Mouse (Mus musculus): ENCODE data around the gene Ap1s1. TPM values are rescaled to one million over a fixed set of nuclear protein-coding genes. Genes with fewer than 3 reads are reported as not detected.
A peak's percentile ranks its signal among the peaks of the same experiment; 100 is the strongest.

The Ap1s1 gene
- 191 and 206 TPM in 2 replicates for polyA plus RNA-seq (2015; fragmentation: Nextera tagmentation; extraction: Ambion mirVana)

DNA sequence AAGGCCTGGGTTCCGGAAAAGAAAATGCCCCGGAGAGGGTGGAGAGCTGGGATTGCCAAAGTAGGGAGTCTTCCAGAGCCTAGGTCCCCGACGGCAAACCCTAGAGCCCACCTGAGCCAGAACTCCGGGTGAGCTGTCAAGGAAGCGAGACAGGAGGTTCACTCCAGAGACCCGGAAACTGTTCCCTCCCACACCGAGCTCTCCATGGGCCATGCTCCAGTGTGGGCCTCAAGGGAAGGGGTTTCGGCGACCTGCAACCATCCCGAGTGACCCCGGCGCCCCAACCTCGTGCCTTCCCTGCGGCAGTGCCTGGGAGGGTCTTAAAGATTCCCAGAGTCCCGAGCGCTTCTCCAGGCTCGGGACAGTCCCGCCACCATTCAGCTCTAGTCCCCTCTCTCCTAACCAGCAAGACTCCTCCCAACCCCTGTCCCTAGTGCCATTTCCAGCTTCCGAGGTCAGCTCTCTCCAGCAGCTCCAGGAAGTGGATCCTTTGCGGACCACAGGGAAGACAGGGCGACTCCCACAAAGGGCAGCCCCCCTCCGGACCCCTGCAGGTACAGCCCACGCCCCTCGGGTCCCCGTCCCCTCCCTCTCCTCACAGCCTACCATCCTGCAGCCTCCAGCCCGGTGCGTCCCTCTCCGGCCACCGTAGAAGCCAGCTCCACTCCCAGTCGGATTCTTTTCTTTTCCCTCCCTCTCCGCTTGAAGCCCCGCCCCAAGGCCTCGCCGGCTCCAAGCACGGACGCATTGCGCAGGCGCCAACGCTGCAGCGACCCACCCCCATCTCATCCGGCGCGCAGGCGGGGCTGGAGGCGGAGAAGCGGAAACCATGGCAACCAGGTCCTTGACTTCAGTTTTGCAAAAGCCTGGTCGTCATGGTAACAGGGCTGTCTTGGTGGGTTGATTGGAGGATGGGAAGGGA is at the start of gene Ap1s1:
Ap1s1 (minus strand) TSS at position 734 of the 922 bp plus-strand sequence.
- Histone ChIP-seq H3K4me2 (ENCODE audit: low read depth, low read length) (peak within 1 kb of the TSS; percentile 81), H3K9ac (ENCODE audit: low read length) (peak within 1 kb of the TSS; percentile 86), H3K27ac (ENCODE audit: low read length) (peak within 1 kb of the TSS; percentile 74), H3K27me3 (ENCODE audit: control insufficient read depth, insufficient read depth, low read depth, low read length) (no peaks in the 10 kb centered on the region), H3K9me3 (ENCODE audit: control insufficient read depth, low read length) (no peaks in the 10 kb centered on the region), H3K4me1 (replicated peaks; ENCODE audit: control insufficient read depth, insufficient read depth, low read length) (peaks cover 9% of the 10 kb centered on the region), H3K4me3 (ENCODE audit: low read length) (peak within 1 kb of the TSS; percentile 86), H3K36me3 (ENCODE audit: control insufficient read depth, insufficient read depth, low read length) (peaks cover 15% of the 10 kb centered on the region)
- under 1% methylated on average over 48 of the region's 48 CpGs for WGBS
- ATAC-seq (ENCODE audit: low read depth) = peak; percentile 94

DNA sequence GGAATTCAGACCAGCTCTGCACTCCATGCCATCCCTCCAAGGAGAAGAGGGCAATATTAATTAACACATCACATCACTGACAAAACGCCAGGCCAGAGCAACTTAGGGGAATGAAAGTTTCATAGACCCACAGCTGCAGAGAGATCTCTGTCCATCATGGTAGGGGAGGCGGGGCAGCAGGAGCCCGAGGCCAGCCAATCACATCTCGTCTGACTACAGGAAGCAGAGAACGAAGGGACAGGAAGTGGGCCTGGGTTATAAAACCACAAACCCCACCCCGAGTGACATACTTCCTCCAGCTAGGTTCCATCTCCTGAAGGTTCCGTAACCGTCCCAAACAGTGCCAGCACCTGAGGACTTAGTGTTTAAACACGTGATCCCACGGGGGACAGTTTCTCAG is 49.2 kb upstream of the Ap1s1 start:
- ATAC-seq (ENCODE audit: low read depth) = no peak
- Histone ChIP-seq H3K9ac (ENCODE audit: low read length) (no peak overlapping the region), H3K27me3 (ENCODE audit: control insufficient read depth, insufficient read depth, low read depth, low read length) (no peaks in the 10 kb centered on the region), H3K4me2 (ENCODE audit: low read depth, low read length) (no peak overlapping the region), H3K36me3 (ENCODE audit: control insufficient read depth, insufficient read depth, low read length) (no peaks in the 10 kb centered on the region), H3K27ac (ENCODE audit: low read length) (no peak overlapping the region; the same call in 1 of the 2 replicates), H3K4me3 (ENCODE audit: low read length) (no peak overlapping the region), H3K4me1 (replicated peaks; ENCODE audit: control insufficient read depth, insufficient read depth, low read length) (peaks cover 7% of the 10 kb centered on the region), H3K9me3 (ENCODE audit: control insufficient read depth, low read length) (no peaks in the 10 kb centered on the region)
- 74% methylated on average over 10 of the region's 10 CpGs for WGBS

DNA sequence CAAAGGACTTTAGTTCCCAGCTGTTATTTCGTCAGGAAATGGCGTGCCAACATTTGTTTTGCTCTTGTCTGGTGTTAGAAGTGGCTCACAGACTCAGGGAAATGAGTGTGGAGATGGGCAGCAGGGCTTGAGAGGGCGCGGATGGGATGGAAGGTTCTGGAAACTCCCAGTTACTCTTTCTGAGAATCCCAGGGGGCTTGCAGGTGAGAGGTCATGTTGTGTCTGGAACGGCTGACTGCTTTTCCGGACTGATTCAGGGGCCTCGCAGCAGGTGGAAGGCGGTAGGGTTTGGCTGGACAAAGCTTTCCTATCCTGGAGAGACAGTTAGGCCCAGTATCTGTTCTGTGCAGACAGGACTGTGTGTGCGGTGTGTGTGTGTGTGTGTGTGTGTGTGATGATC is 47.8 kb upstream of the Ap1s1 start:
- Histone ChIP-seq H3K4me2 (ENCODE audit: low read depth, low read length) (no peak overlapping the region), H3K4me3 (ENCODE audit: low read length) (no peak overlapping the region), H3K4me1 (replicated peaks; ENCODE audit: control insufficient read depth, insufficient read depth, low read length) (peaks cover 7% of the 10 kb centered on the region), H3K27me3 (ENCODE audit: control insufficient read depth, insufficient read depth, low read depth, low read length) (no peaks in the 10 kb centered on the region), H3K36me3 (ENCODE audit: control insufficient read depth, insufficient read depth, low read length) (no peaks in the 10 kb centered on the region), H3K9me3 (ENCODE audit: control insufficient read depth, low read length) (no peaks in the 10 kb centered on the region), H3K9ac (ENCODE audit: low read length) (no peak overlapping the region), H3K27ac (ENCODE audit: low read length) (no peak overlapping the region)
- ATAC-seq (ENCODE audit: low read depth) = no peak
- 63% methylated on average over 9 of the region's 9 CpGs for WGBS

- Histone ChIP-seq H3K27me3 (ENCODE audit: control insufficient read depth, insufficient read depth, low read depth, low read length) (no peaks in the 10 kb centered on the region), H3K36me3 (ENCODE audit: control insufficient read depth, insufficient read depth, low read length) (no peaks in the 10 kb centered on the region), H3K9me3 (ENCODE audit: control insufficient read depth, low read length) (no peaks in the 10 kb centered on the region), H3K4me2 (ENCODE audit: low read depth, low read length) (no peak overlapping the region), H3K4me1 (replicated peaks; ENCODE audit: control insufficient read depth, insufficient read depth, low read length) (peaks cover 7% of the 10 kb centered on the region), H3K4me3 (ENCODE audit: low read length) (no peak overlapping the region), H3K27ac (ENCODE audit: low read length) (peak overlapping the region; percentile 17; the same call in 1 of the 2 replicates), H3K9ac (ENCODE audit: low read length) (no peak overlapping the region)
- WGBS = 46% methylated on average over 6 of the region's 6 CpGs
- ATAC-seq (ENCODE audit: low read depth) = peak; percentile 8; the same call in 1 of the 2 replicates
Measured at GRCm38 (mm10) chr5:137091560-137091959, 45.6 kb upstream of the Ap1s1 start.

GRCm38 (mm10) chr5:137090870-137091269 is 44.9 kb upstream of the Ap1s1 start:
- H3K4me1 ChIP-seq (replicated peaks; ENCODE audit: control insufficient read depth, insufficient read depth, low read length) = peaks cover 5% of the 10 kb centered on the region
- no peak overlapping the region for H3K9ac ChIP-seq (ENCODE audit: low read length)
- H3K27me3 ChIP-seq (ENCODE audit: control insufficient read depth, insufficient read depth, low read depth, low read length) = no peaks in the 10 kb centered on the region
- H3K36me3 ChIP-seq (ENCODE audit: control insufficient read depth, insufficient read depth, low read length) = no peaks in the 10 kb centered on the region
- no peak for ATAC-seq (ENCODE audit: low read depth)
- WGBS = 46% methylated on average over 10 of the region's 10 CpGs
- no peaks in the 10 kb centered on the region for H3K9me3 ChIP-seq (ENCODE audit: control insufficient read depth, low read length)
- no peak overlapping the region for H3K4me2 ChIP-seq (ENCODE audit: low read depth, low read length)
- H3K27ac ChIP-seq (ENCODE audit: low read length) = no peak overlapping the region
- H3K4me3 ChIP-seq (ENCODE audit: low read length) = no peak overlapping the region

DNA sequence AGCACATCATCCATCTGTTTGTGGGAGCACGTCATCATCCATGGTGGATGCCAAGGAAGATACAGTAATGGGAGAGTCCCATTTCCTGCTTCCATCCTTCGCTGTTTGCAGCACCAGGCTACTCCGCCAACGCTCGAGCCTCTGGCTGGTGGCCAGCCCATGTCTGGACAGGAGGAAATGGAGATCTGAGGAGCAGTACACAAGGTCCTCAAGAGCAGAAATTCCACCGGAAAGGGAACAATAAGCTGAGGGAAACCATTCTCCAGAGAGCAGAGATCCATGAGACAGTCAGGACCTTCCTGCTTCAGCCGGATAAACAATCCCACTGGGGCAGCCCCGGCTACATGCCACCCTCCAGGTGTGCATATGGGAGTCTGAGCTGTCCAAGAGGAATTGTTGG is 41.5 kb upstream of the Ap1s1 start:
- 60% methylated on average over 8 of the region's 8 CpGs for WGBS
- Histone ChIP-seq H3K27me3 (ENCODE audit: control insufficient read depth, insufficient read depth, low read depth, low read length) (no peaks in the 10 kb centered on the region), H3K27ac (ENCODE audit: low read length) (peak overlapping the region; percentile 65), H3K4me2 (ENCODE audit: low read depth, low read length) (no peak overlapping the region), H3K36me3 (ENCODE audit: control insufficient read depth, insufficient read depth, low read length) (no peaks in the 10 kb centered on the region), H3K4me3 (ENCODE audit: low read length) (no peak overlapping the region), H3K4me1 (replicated peaks; ENCODE audit: control insufficient read depth, insufficient read depth, low read length) (no peaks in the 10 kb centered on the region), H3K9ac (ENCODE audit: low read length) (no peak overlapping the region), H3K9me3 (ENCODE audit: control insufficient read depth, low read length) (no peaks in the 10 kb centered on the region)
- ATAC-seq (ENCODE audit: low read depth) = peak; percentile 70

DNA sequence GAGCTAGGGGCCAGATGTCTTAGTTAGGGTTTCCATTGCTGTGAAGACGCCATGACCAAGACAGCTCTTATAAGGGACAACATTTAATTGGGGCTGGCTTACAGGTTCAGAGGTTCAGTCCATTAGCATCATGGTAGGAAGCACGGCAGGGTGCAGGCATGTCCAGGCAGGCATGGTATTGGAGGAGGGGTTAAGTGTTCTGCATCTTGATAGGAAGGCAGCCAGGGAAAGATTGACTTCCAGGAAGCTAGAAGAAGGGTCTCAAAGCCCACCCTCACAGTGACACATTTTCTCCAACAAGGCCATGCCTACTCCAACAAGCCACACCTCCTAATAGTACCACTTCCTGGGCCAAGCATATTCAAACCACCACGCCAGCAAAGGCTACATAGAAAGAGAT is 39.8 kb upstream of the Ap1s1 start:
- Histone ChIP-seq H3K27ac (ENCODE audit: low read length) (no peak overlapping the region), H3K4me3 (ENCODE audit: low read length) (no peak overlapping the region), H3K36me3 (ENCODE audit: control insufficient read depth, insufficient read depth, low read length) (no peaks in the 10 kb centered on the region), H3K27me3 (ENCODE audit: control insufficient read depth, insufficient read depth, low read depth, low read length) (no peaks in the 10 kb centered on the region), H3K9ac (ENCODE audit: low read length) (no peak overlapping the region), H3K4me1 (replicated peaks; ENCODE audit: control insufficient read depth, insufficient read depth, low read length) (peaks cover 2% of the 10 kb centered on the region; the same call in 1 of the 2 replicates), H3K9me3 (ENCODE audit: control insufficient read depth, low read length) (no peaks in the 10 kb centered on the region), H3K4me2 (ENCODE audit: low read depth, low read length) (no peak overlapping the region)
- 73% methylated on average over 3 of the region's 3 CpGs for WGBS
- ATAC-seq (ENCODE audit: low read depth) = no peak

GRCm38 (mm10) chr5:137085021-137085420 is 39.1 kb upstream of the Ap1s1 start:
- no peaks in the 10 kb centered on the region for H3K36me3 ChIP-seq (ENCODE audit: control insufficient read depth, insufficient read depth, low read length)
- H3K9me3 ChIP-seq (ENCODE audit: control insufficient read depth, low read length) = no peaks in the 10 kb centered on the region
- H3K27ac ChIP-seq (ENCODE audit: low read length) = no peak overlapping the region
- no peak for ATAC-seq (ENCODE audit: low read depth)
- H3K9ac ChIP-seq (ENCODE audit: low read length) = no peak overlapping the region
- H3K4me2 ChIP-seq (ENCODE audit: low read depth, low read length) = no peak overlapping the region
- H3K4me3 ChIP-seq (ENCODE audit: low read length) = no peak overlapping the region
- H3K27me3 ChIP-seq (ENCODE audit: control insufficient read depth, insufficient read depth, low read depth, low read length) = no peaks in the 10 kb centered on the region
- 71% methylated on average over 6 of the region's 6 CpGs for WGBS
- H3K4me1 ChIP-seq (replicated peaks; ENCODE audit: control insufficient read depth, insufficient read depth, low read length) = peaks cover 5% of the 10 kb centered on the region

DNA sequence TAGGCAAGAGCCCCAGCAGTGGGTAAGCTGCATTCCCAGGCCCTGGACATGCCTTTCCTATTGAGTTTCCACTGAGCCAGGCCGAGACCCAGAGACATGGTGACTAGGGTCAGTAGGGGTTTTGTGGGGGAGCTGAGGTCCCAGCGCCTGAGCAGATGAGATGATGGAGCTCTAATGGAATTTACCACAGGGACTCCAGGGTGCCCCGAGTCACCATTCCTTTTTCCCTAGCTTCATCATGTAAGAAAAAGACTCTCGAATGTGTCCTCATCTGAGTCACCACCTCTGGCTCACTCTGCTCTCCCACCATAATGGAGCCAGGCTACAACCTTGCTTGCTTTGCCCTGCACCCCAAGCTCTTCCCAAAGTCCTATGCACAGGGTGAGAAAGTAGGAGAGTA is 37.1 kb upstream of the Ap1s1 start:
- Histone ChIP-seq H3K9me3 (ENCODE audit: control insufficient read depth, low read length) (no peaks in the 10 kb centered on the region), H3K4me2 (ENCODE audit: low read depth, low read length) (no peak overlapping the region), H3K27ac (ENCODE audit: low read length) (no peak overlapping the region), H3K36me3 (ENCODE audit: control insufficient read depth, insufficient read depth, low read length) (no peaks in the 10 kb centered on the region), H3K27me3 (ENCODE audit: control insufficient read depth, insufficient read depth, low read depth, low read length) (no peaks in the 10 kb centered on the region), H3K4me3 (ENCODE audit: low read length) (no peak overlapping the region), H3K4me1 (replicated peaks; ENCODE audit: control insufficient read depth, insufficient read depth, low read length) (peaks cover 22% of the 10 kb centered on the region), H3K9ac (ENCODE audit: low read length) (no peak overlapping the region)
- no peak for ATAC-seq (ENCODE audit: low read depth)
- WGBS = 80% methylated on average over 4 of the region's 4 CpGs

Measured in lung, embryonic 16.5 days (tissue).